Comparison of ENCODE assay signal across 8 mouse cellular contexts in the genomic region with DNA sequence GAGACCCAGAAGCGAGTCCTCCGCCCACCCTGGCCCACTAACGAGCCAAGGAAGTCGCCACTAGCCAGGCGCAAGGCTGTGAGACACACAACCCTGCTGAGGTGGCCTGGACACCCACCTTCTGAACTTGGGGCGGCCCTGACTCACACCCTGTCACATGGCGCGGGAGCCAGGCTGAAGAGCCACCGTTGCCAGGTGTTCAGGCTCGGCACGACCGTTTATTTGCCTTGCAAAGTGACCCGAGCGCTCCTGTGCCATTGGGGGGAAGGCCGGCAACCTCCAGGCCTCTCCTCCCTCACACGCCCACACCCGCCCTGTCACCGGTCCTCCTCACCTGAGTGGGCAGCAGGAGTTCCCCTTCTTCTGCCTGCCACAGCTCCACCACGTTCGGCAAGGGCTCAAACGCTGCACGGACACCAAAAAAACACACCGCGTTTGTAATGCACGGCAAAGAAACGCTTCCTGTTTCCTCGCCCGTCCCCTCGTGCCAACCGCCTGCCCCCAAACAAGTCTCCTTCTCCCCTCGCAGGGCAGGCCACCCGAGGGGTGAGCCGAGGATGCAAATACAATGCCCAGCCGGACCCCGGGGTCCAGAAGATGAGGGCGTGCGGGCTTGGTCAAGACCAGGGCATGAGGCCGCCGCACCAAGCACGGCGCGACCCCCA. TPM values are rescaled to one million over a fixed set of nuclear protein-coding genes. Genes with fewer than 3 reads are reported as not detected.
DNase-seq lines count a peak whose midpoint lies in the region; ATAC-seq lines count a peak whose summit lies in the region.

No protein-coding gene starts in this region.

- peak overlapping the region; percentile 96 for H3K9ac ChIP-seq in hindbrain, embryonic 15.5 days

- H3K4me1 ChIP-seq in hindbrain, embryonic 15.5 days (replicated peaks) = peaks cover 40% of the 10 kb centered on the region

- no peaks in the 10 kb centered on the region for H3K27me3 ChIP-seq in hindbrain, embryonic 15.5 days

- WGBS in hindbrain, embryonic 15.5 days = under 1% methylated on average over 42 of the region's 42 CpGs

- no peaks in the 10 kb centered on the region for H3K9me3 ChIP-seq in hindbrain, embryonic 15.5 days

- intact Hi-C loops in left cerebral cortex, postnatal 4 days (cut with DNase I) = loop anchor here (5.0 kb wide), 1 partner anchor 97 kb away; no protein-coding TSS in a partner anchor

- ATAC-seq in hindbrain, embryonic 15.5 days (ENCODE audit: low FRiP score, low read depth) = peak; percentile 57
- peak; percentile 10; the same call in 1 of the 2 replicates for ATAC-seq in megakaryocyte-erythroid progenitor cell, adult 5-6 weeks (replicated peaks; ENCODE audit: low FRiP score, low TSS enrichment, poor library complexity, severe bottlenecking)

- peak overlapping the region; percentile 93 for H3K4me3 ChIP-seq in hindbrain, embryonic 15.5 days

- H3K36me3 ChIP-seq in hindbrain, embryonic 15.5 days = no peaks in the 10 kb centered on the region

- peak; percentile 20 for DNase-seq in ovary, adult 18-20 months (ENCODE audit: low spot score)
- no peak for DNase-seq in ovary, postnatal 36 days (ENCODE audit: low spot score)
- peak; percentile 63 to 67 for DNase-seq in cerebellum, postnatal 10 days
- DNase-seq in frontal cortex, postnatal 25 days (ENCODE audit: low spot score in 2 of 2) = peak; percentile 13 to 24
- peak; percentile 36 for DNase-seq in left cerebral cortex, postnatal 4 days
- DNase-seq in right cerebral cortex, postnatal 25 days = peak; percentile 49

- H3K4me2 ChIP-seq in hindbrain, embryonic 15.5 days = peak overlapping the region; percentile 95

- H3K27ac ChIP-seq in hindbrain, embryonic 15.5 days (replicated peaks) = peak overlapping the region; percentile 95

RNA-seq across cellular contexts. Expression of a gene that starts 0.9 kb away (rescaled TPM):
- polyA plus RNA-seq in hindbrain, embryonic 15.5 days (2015; fragmentation: Nextera tagmentation; extraction: Ambion mirVana) = 46.6 and 48.6 TPM in 2 replicates
- 100 to 1,000 TPM in 1 of 2 experiments, 10 to 100 TPM in 1; 91.8 to 110 TPM for total RNA-seq in left cerebral cortex, postnatal 4 days (2021)
- total RNA-seq in megakaryocyte-erythroid progenitor cell, adult 5-6 weeks (2014; fragmentation: Nextera tagmentation) = 103 and 106 TPM in 2 replicates
- 32.7 and 42.1 TPM in 2 replicates for total RNA-seq in megakaryocyte-erythroid progenitor cell, adult 5-6 weeks (2017)
